ENCODE assay signal across 9 mouse cellular contexts in the genomic region with DNA sequence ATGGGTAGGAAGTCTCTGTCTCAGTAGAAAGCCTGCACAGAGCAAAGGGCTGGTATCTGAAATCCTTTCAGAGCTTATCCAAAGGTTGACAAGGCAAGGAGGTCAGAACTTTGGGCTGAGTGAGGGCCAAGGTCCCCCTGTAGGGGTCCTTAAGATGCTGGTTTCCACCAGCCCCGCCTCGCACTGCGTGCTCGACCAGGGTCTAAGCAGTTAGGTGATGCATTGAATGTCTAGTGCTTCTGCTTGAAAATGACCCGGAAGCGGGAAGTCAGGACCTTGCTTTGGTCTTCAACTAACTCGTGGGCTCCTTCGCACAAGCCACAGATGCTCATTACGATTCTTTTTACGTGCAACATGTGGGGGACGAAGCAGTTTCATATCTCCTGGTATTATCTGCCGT. TPM values are rescaled to one million over a fixed set of nuclear protein-coding genes. Genes with fewer than 3 reads are reported as not detected.
A peak's percentile ranks its signal among the peaks of the same experiment; 100 is the strongest.
DNase-seq lines count a peak whose midpoint lies in the region; ATAC-seq and TF ChIP-seq lines count a peak whose summit lies in the region.
"Had no signal": no experiment of that assay in that cellular context is flagged by ENCODE, and none has a peak within 500 bp of the region (broad histone marks: within the 10 kb centered on the region; RNA-seq: fewer than 3 reads in every experiment).

No protein-coding gene starts in this region.

- no peaks in the 10 kb centered on the region for H3K9me3 ChIP-seq in kidney, embryonic 16.5 days (ENCODE audit: low read length)
- no peaks in the 10 kb centered on the region for H3K9me3 ChIP-seq in embryonic facial prominence, embryonic 15.5 days (replicated peaks)
- no peaks in the 10 kb centered on the region for H3K9me3 ChIP-seq in intestine, embryonic 15.5 days
- H3K9me3 ChIP-seq in midbrain, postnatal 0 days (ENCODE audit: low read length), result no peaks in the 10 kb centered on the region

- no peaks in the 10 kb centered on the region for H3K36me3 ChIP-seq in kidney, embryonic 16.5 days (ENCODE audit: insufficient read depth, low read length)
- no peaks in the 10 kb centered on the region for H3K36me3 ChIP-seq in embryonic facial prominence, embryonic 15.5 days
- H3K36me3 ChIP-seq in intestine, embryonic 15.5 days, result no peaks in the 10 kb centered on the region
- H3K36me3 ChIP-seq in midbrain, postnatal 0 days (ENCODE audit: insufficient read depth, low read length), result no peaks in the 10 kb centered on the region

- H3K4me3 ChIP-seq in kidney, embryonic 16.5 days (ENCODE audit: low read length), result peak overlapping the region; percentile 36
- peak overlapping the region; percentile 53 for H3K4me3 ChIP-seq in embryonic facial prominence, embryonic 15.5 days (replicated peaks)
- H3K4me3 ChIP-seq in intestine, embryonic 15.5 days (replicated peaks), result peak overlapping the region; percentile 52
- H3K4me3 ChIP-seq in midbrain, postnatal 0 days (ENCODE audit: low read depth, low read length), result peak overlapping the region; percentile 79

- peak overlapping the region; percentile 86 for H3K4me2 ChIP-seq in kidney, embryonic 16.5 days (replicated peaks; ENCODE audit: low read depth, low read length)
- peak overlapping the region; percentile 94 for H3K4me2 ChIP-seq in embryonic facial prominence, embryonic 15.5 days (replicated peaks)
- peak overlapping the region; percentile 98 for H3K4me2 ChIP-seq in intestine, embryonic 15.5 days (replicated peaks)
- H3K4me2 ChIP-seq in midbrain, postnatal 0 days (ENCODE audit: low read depth, low read length, poor library complexity, severe bottlenecking), result peak overlapping the region; percentile 92

- TF ChIP-seq CTCF in midbrain, postnatal 0 days (IDR thresholded peaks at IDR 0.05), result no peak

- no peak for ATAC-seq in kidney, embryonic 16.5 days (ENCODE audit: low FRiP score, low TSS enrichment)
- ATAC-seq in embryonic facial prominence, embryonic 15.5 days (ENCODE audit: insufficient number of reproducible peaks, low FRiP score, low TSS enrichment, low read depth), result no peak
- no peak for ATAC-seq in intestine, embryonic 15.5 days
- no peak for ATAC-seq in midbrain, postnatal 0 days (ENCODE audit: low FRiP score)
- no peak for ATAC-seq in megakaryocyte, adult 5-6 weeks (ENCODE audit: poor library complexity, severe bottlenecking)
- ATAC-seq in activated CD4-positive, CD25-positive, alpha-beta regulatory T cell, adult 4 months, result no peak

- no peak overlapping the region for H3K9ac ChIP-seq in kidney, embryonic 16.5 days (replicated peaks; ENCODE audit: low read length)
- 0 out of 2 replicates have a peak overlapping the region, but pooled peaks have one; percentile 9 for H3K9ac ChIP-seq in embryonic facial prominence, embryonic 15.5 days
- no peak overlapping the region for H3K9ac ChIP-seq in intestine, embryonic 15.5 days
- peak overlapping the region; percentile 39; the same call in 1 of the 2 replicates for H3K9ac ChIP-seq in midbrain, postnatal 0 days (replicated peaks; ENCODE audit: low read length, poor library complexity, severe bottlenecking)

- WGBS in kidney, embryonic 16.5 days, result 1% methylated on average over 12 of the region's 12 CpGs
- whole genome bisulfite sequencing in embryonic facial prominence, embryonic 15.5 days, result 3% methylated on average over 12 of the region's 12 CpGs
- WGBS in intestine, embryonic 15.5 days, result 4% methylated on average over 12 of the region's 12 CpGs
- 4% methylated on average over 12 of the region's 12 CpGs for WGBS in midbrain, postnatal 0 days

- H3K27me3 ChIP-seq in kidney, embryonic 16.5 days (ENCODE audit: insufficient read depth, low read length), result peaks cover 75% of the 10 kb centered on the region
- peaks cover 64% of the 10 kb centered on the region for H3K27me3 ChIP-seq in embryonic facial prominence, embryonic 15.5 days
- H3K27me3 ChIP-seq in intestine, embryonic 15.5 days (replicated peaks), result peaks cover 42% of the 10 kb centered on the region
- no peaks in the 10 kb centered on the region for H3K27me3 ChIP-seq in midbrain, postnatal 0 days (ENCODE audit: insufficient read depth, low read length)

- no peak overlapping the region for H3K27ac ChIP-seq in kidney, embryonic 16.5 days (ENCODE audit: low read length)
- H3K27ac ChIP-seq in embryonic facial prominence, embryonic 15.5 days (replicated peaks), result no peak overlapping the region
- H3K27ac ChIP-seq in intestine, embryonic 15.5 days, result no peak overlapping the region
- no peak overlapping the region for H3K27ac ChIP-seq in midbrain, postnatal 0 days (ENCODE audit: low read depth, low read length)

- H3K4me1 ChIP-seq in kidney, embryonic 16.5 days (ENCODE audit: insufficient read depth, low read length), result peaks cover 25% of the 10 kb centered on the region
- peaks cover 31% of the 10 kb centered on the region for H3K4me1 ChIP-seq in embryonic facial prominence, embryonic 15.5 days
- H3K4me1 ChIP-seq in intestine, embryonic 15.5 days (replicated peaks), result peaks cover 25% of the 10 kb centered on the region
- peaks cover 4% of the 10 kb centered on the region; the same call in 1 of the 2 replicates for H3K4me1 ChIP-seq in midbrain, postnatal 0 days (ENCODE audit: insufficient read depth, low read length)

- DNase-seq in kidney, adult 8-10 months, result no peak
- DNase-seq in midbrain, postnatal 0 days (ENCODE audit: low spot score), result no peak
- DNase-seq in layer of hippocampus, adult 9-10 months (ENCODE audit: low spot score), result no peak
- DNase-seq: right cerebral cortex, adult 18-20 months had no signal

RNA-seq across cellular contexts. Expression of a gene that starts 2.3 kb away (rescaled TPM):
- polyA plus RNA-seq in kidney, embryonic 16.5 days (2015; fragmentation: Nextera tagmentation; extraction: Ambion mirVana), result 0.92 and 2.1 TPM in 2 replicates
- 3.5 and 4.1 TPM in 2 replicates for polyA plus RNA-seq in embryonic facial prominence, embryonic 15.5 days (2015; fragmentation: Nextera tagmentation; extraction: Ambion mirVana)
- 2.0 and 2.6 TPM in 2 replicates for polyA plus RNA-seq in intestine, embryonic 15.5 days (2015; fragmentation: Nextera tagmentation; extraction: Ambion mirVana)
- total RNA-seq in midbrain, postnatal 0 days (2014; rRNA removed), result 53.8 and 58.7 TPM in 2 replicates
- polyA plus RNA-seq in midbrain, postnatal 0 days (2015; fragmentation: Nextera tagmentation; extraction: Ambion mirVana), result 30.0 and 34.2 TPM in 2 replicates
- total RNA-seq in megakaryocyte, adult 5-6 weeks (2015), result not detected in 2 replicates
- total RNA-seq in megakaryocyte, adult 5-6 weeks (2017), result not detected in 2 replicates
- polyA plus RNA-seq in activated CD4-positive, CD25-positive, alpha-beta regulatory T cell, adult 4 months (2017; shearing (Covaris generic)), result under 1 TPM in 1 of 2 experiments, not detected in 1; 0.05 TPM

Comparison
In these comparisons a context has a peak if more than half of its experiments do, and no peak if none do; other contexts are left out.
1. H3K9ac ChIP-seq: peak in embryonic facial prominence, embryonic 15.5 days (single experiment) and midbrain, postnatal 0 days (single experiment); none in kidney, embryonic 16.5 days (single experiment) and intestine, embryonic 15.5 days (single experiment).
2. Peak in every context shown above with its lines, with median percentiles within 50 percentile points of each other: H3K4me2 ChIP-seq and H3K4me3 ChIP-seq.